Mouse (Mus musculus) liver, adult 2 months (tissue): ENCODE data around the gene St3gal6.

Source experiments
- CTCF ChIP-seq: fragments of 200-500 bp; IDR thresholded peaks from 2 replicates; pipeline ENCODE4 v1.5.1; 2011; ENCODE audit warnings: low read depth, low read length, control low read depth
- POLR2A ChIP-seq: fragments of 200-500 bp; IDR thresholded peaks from 2 replicates; pipeline ENCODE4 v1.6.1; 2011; ENCODE audit warnings: low read length, control low read depth; ENCODE audit not compliant: insufficient read depth; ENCODE audit errors: extremely low read depth

DNA sequence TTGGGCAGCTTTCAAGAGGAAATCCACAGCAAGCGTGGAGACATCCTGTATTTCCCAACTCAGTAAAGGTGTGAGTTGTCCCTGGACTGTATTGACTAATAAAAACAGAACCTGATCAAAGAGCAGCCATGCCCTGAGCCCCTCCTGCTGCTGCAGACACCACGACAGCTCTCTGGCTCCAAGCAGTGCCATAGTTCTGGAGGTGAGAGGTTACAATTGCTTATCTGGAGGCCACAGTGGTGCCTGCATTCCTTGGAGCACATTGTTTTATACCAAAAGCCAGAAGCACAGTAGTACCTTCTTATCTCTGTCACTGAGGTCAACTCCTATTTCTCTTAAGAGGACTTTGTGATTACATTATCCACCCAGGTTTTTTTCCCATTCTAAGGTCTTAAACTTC, 15.0 kb upstream of the St3gal6 start:
- no peak for TF ChIP-seq CTCF
- TF ChIP-seq POLR2A: no peak
